Mouse (Mus musculus) kidney, adult 11 months (tissue): ENCODE results near the gene Ush1c.
"Not testable (repeated sequence)": the region's sequence is repeated elsewhere in the genome, so short reads cannot be mapped to it uniquely, and the experiment has no call there.

Source experiments
- DNase-seq: peaks from one replicate; pipeline ENCODE4 v3.0.0; 2022

The Ush1c gene

GRCm38 (mm10) chr7:46204046-46204471 is 34.2 kb downstream of the Ush1c start:
- DNase-seq: no peak

GRCm38 (mm10) chr7:46201649-46202048 is 36.7 kb downstream of the Ush1c start:
- DNase-seq: no peak

- no peak for DNase-seq
Measured at GRCm38 (mm10) chr7:46200021-46200420, 38.3 kb downstream of the Ush1c start.

DNA sequence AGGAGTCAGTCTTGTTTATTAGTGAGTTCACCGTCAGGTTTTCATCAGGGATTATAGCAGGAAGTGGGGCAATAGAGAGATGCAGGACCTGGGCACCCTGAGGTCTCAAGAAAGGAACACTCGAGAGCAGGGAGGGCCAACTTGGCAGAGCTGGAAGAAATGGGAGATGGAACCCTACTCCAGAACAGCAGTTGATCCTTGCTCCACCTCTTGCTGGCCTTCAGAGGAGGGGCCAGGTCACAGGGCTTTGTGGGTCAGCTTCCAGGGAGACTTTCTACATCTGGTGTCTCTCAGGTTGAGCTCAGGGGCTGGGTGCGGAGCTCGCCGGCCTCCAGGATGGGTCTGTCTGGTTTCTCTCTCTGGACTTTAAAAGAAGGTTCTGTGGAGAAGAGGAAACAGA is 42.9 kb downstream of the Ush1c start:
- DNase-seq: no peak

- no peak for DNase-seq
Measured at GRCm38 (mm10) chr7:46184232-46184631, 54.1 kb downstream of the Ush1c start.

GRCm38 (mm10) chr7:46181590-46181989 is 56.7 kb downstream of the Ush1c start:
- peak; percentile 15 for DNase-seq

- no peak for DNase-seq
Measured at GRCm38 (mm10) chr7:46179431-46180275, 58.6 kb downstream of the Ush1c start, which contains the start of gene Abcc8. Gene Abcc8 (minus strand): TSS chr7:46180033.

DNA sequence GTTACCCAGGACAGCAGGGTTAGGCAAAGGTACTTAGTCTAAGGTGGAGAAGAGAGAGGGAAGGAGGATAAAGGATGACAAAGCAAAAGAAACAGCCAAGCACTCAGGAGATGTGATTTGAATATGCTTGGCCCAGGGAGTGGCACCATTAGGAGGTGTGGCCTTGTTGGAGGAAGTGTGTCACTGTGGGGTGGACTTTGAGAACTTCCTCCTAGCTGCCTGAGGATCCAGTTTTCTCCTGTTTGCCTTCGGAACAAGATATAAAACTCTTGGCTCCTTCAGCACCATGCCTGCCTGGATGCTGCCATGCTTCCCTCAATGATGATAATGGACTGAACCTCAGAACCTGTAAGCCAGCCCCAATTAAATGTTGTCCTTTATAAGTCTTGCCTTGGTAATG is 69.3 kb downstream of the Ush1c start:
- DNase-seq: not testable (repeated sequence)

DNA sequence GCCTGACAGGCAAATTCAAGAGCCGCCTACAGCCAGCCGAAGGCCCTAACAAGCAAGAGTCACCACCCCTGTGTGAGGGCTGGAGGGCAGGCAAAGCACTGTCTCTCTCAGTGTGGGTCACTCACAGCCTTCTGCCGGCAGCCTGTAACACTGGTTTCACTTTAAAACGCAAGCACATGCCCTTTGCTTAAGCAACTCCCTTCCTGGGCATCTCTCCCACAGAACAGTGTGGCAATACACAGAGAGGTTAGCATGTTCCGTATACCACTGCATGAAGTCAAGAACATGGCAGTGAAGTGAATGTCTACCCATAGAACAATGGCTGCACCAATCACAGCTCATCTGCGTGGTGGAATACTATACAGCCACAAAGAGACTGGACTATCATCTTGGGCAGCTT is 69.9 kb downstream of the Ush1c start:
- no peak for DNase-seq

- no peak for DNase-seq
Measured at GRCm38 (mm10) chr7:46167901-46168300, 70.4 kb downstream of the Ush1c start.

- DNase-seq: no peak
Measured at GRCm38 (mm10) chr7:46165876-46166275, 72.4 kb downstream of the Ush1c start.

DNA sequence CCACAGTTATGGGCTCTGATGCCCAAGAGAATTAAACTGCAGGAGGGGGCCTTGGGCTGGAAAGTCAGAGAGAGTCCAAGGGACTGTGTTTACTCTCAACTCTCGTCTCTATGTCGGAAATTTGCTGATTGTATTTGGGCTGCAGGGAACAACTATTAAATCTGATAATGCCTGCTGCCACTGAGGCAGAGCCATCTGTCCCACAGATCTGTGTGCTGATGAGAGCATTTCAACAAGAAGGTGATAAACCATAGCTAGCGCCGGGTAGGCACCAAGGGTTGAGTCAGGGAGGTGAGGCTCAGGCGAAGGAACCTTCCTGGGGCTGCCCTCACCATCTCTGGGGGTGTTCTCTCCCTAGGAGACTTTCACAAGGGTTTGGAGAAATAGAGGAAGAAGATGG is 75.6 kb downstream of the Ush1c start:
- DNase-seq: no peak

GRCm38 (mm10) chr7:46162132-46162727 is 76.1 kb downstream of the Ush1c start:
- no peak for DNase-seq

GRCm38 (mm10) chr7:46161615-46162014 is 76.7 kb downstream of the Ush1c start:
- DNase-seq: no peak

- no peak for DNase-seq
Measured at GRCm38 (mm10) chr7:46157746-46158145, 80.6 kb downstream of the Ush1c start.

- no peak for DNase-seq
Measured at GRCm38 (mm10) chr7:46154498-46155488, 83.5 kb downstream of the Ush1c start.

DNA sequence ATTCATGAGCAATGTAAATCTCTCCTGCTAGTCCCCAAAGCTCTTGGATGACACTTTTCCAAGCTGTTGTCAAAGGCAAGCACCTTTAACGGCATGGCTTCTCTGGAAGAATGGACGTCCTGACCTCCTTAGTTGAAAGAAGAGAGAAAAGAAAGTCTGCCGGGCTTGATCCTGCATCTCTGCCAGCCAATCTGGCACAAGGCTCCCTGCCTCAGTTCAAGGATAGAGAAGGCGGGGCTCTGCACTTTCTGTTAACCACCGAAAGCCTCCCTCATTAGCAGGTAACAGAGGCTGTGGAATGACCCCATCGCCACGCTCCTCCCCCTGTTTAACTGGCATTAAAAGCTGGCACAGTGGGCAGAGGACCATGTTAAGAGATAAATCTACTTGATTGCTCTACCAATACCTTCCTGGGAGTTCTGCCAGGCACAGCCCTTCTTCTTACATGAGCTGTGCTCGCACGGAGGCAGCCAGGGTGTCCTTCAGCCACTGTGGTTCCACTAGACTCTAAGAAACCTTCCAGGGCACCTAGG is 85.4 kb downstream of the Ush1c start:
- no peak for DNase-seq

- DNase-seq: no peak
Measured at GRCm38 (mm10) chr7:46147417-46147816, 90.9 kb downstream of the Ush1c start.

DNA sequence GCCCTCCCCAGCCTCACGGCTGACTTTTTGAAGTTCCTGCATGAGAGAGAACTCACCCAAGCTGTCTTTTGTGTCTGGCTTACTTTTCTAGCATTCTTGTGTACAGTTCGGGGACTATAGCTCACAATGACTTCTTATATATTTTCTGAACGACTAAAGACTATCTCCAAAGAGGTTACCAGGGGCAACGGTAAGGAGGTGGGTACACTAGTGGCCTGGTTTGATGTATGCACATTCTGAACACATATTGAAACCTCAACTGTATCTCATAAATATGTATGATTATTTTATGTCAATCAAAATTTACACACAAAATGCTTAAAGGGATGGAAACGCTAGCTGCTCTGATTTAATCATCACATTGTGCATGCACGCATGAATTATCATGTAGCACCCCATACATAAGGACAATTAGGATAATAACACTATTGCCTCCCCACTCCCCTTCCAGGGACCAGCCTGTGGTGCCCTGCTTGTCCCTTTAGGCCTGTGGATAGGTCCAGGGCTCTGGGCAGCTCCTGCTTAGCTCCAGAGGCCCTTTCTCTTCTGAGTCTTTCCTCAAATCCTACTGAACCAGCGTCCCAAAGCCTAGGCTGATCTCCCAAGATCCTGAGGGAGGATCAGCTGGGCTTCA is 91.5 kb downstream of the Ush1c start:
- DNase-seq: no peak
